Mouse (Mus musculus): Measurements from ENCODE around the gene Epn1. TPM values are rescaled to one million over a fixed set of nuclear protein-coding genes. Genes with fewer than 3 reads are reported as not detected.

Epn1 gene
- polyA plus RNA-seq, 1 experiment from 2014 or later = 55.3 TPM

DNA sequence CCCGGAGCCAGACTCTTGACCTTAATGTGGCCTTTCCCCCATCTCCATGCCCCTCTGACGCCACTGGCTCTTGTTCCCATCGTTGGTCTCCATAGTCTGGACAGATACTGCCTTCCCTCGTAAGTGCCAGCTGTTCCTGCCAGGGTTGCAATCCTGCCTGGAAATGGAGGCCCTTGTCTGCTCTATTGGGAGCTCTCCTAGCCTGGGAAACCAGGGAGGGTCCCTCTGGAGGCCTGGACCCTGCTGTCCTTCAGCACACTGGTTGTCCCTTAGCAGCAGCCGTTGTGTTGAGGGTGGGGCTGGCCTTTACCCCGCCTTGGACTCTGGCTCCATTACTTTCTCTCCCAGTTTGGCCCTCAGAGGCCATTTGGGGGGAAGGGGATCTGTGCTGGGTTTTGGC is 12.3 kb downstream of the Epn1 start:
- H3K4me2 ChIP-seq (replicated peaks; ENCODE audit: low read depth, low read length) = no peak overlapping the region
- no peaks in the 10 kb centered on the region for H3K9me3 ChIP-seq (ENCODE audit: control insufficient read depth, low read length)
- WGBS = 82% methylated on average over 6 of the region's 6 CpGs
- no peak overlapping the region for H3K4me3 ChIP-seq (ENCODE audit: low read depth, low read length)
- H3K27ac ChIP-seq (ENCODE audit: low read depth, low read length) = no peak overlapping the region
- H3K27me3 ChIP-seq (ENCODE audit: control insufficient read depth, insufficient read depth, low read length) = no peaks in the 10 kb centered on the region
- DNase-seq (ENCODE audit: low spot score) = no peak
- no peak for ATAC-seq (ENCODE audit: low FRiP score)
- H3K9ac ChIP-seq (ENCODE audit: low read depth, low read length) = no peak overlapping the region
- peaks cover 16% of the 10 kb centered on the region; the same call in 1 of the 2 replicates for H3K36me3 ChIP-seq (ENCODE audit: control insufficient read depth, insufficient read depth, low read length)
- H3K4me1 ChIP-seq (replicated peaks; ENCODE audit: control insufficient read depth, insufficient read depth, low read length) = no peaks in the 10 kb centered on the region

DNA sequence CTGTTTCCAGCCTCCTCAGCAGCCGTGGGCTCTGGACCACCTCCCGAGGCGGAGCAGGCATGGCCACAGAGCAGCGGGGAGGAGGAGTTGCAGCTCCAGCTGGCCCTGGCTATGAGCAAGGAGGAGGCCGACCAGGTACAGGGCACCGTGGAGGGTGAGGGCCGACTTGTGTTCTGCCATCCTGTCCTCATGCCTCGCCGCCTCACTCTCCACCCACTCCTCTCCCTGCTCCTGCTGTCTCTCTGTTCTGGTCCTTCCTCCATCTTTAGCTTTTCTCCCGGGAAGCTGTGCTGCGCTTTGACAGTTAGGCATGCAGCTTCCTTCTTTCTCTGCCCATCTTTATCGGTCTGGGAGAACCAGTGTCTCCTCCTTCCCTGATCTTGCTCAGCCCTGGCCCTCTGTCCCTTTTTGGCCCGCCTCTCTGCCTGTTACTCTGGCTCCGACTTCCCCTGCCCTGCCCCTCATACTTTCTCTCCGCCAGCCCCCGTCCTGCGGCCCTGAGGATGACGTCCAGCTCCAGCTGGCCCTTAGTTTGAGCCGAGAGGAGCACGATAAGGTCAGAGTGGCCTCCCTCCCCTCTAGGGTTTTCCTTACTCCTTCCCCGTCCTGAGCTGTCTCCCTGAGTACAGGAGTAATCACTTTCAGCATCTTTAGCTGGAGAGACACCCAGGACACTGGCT is 12.9 kb downstream of the Epn1 start:
- Histone ChIP-seq H3K36me3 (ENCODE audit: control insufficient read depth, insufficient read depth, low read length) (peaks cover 22% of the 10 kb centered on the region), H3K4me2 (replicated peaks; ENCODE audit: low read depth, low read length) (no peak overlapping the region)

DNA sequence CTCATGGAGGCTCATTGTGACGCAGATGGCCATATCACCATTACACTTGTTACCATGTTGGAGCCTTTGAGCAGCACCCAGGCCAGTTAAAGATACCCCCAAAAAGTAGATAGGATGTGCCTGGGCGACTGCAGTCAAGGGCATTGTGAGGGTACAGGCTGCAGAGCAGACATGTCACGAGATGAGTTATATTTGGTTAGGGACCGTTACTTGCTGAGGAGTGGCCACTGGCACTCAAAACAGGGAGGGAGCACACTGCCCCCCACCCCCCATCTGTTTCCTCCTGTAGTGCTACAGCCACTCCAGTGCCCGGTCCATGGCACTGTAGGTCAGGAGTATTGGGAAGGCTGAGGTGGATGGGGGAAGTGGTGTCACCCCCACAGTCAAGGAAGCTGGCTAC is 18.7 kb downstream of the Epn1 start:
- H3K27me3 ChIP-seq (ENCODE audit: control insufficient read depth, insufficient read depth, low read length) = no peaks in the 10 kb centered on the region
- no peak for ATAC-seq (ENCODE audit: low FRiP score)
- WGBS = 93% methylated on average over 5 of the region's 5 CpGs
- H3K9ac ChIP-seq (ENCODE audit: low read depth, low read length) = no peak overlapping the region
- H3K27ac ChIP-seq (ENCODE audit: low read depth, low read length) = no peak overlapping the region
- no peak overlapping the region for H3K4me2 ChIP-seq (replicated peaks; ENCODE audit: low read depth, low read length)
- no peak for DNase-seq (ENCODE audit: low spot score)
- no peak overlapping the region for H3K4me3 ChIP-seq (ENCODE audit: low read depth, low read length)
- no peaks in the 10 kb centered on the region for H3K9me3 ChIP-seq (ENCODE audit: control insufficient read depth, low read length)
- H3K4me1 ChIP-seq (replicated peaks; ENCODE audit: control insufficient read depth, insufficient read depth, low read length) = no peaks in the 10 kb centered on the region
- peaks cover 22% of the 10 kb centered on the region for H3K36me3 ChIP-seq (ENCODE audit: control insufficient read depth, insufficient read depth, low read length)

More for the DNA sequence above, 12.9 kb downstream of the Epn1 start:
- DNase-seq (ENCODE audit: low spot score) (no peak), ATAC-seq (ENCODE audit: low FRiP score) (no peak)
- H3K9me3 ChIP-seq (ENCODE audit: control insufficient read depth, low read length) = no peaks in the 10 kb centered on the region
- 87% methylated on average over 20 of the region's 21 CpGs for WGBS
- no peak overlapping the region for H3K9ac ChIP-seq (ENCODE audit: low read depth, low read length)
- H3K4me3 ChIP-seq (ENCODE audit: low read depth, low read length) = no peak overlapping the region
- H3K27ac ChIP-seq (ENCODE audit: low read depth, low read length) = no peak overlapping the region
- H3K4me1 ChIP-seq (replicated peaks; ENCODE audit: control insufficient read depth, insufficient read depth, low read length) = no peaks in the 10 kb centered on the region
- no peaks in the 10 kb centered on the region for H3K27me3 ChIP-seq (ENCODE audit: control insufficient read depth, insufficient read depth, low read length)

DNA sequence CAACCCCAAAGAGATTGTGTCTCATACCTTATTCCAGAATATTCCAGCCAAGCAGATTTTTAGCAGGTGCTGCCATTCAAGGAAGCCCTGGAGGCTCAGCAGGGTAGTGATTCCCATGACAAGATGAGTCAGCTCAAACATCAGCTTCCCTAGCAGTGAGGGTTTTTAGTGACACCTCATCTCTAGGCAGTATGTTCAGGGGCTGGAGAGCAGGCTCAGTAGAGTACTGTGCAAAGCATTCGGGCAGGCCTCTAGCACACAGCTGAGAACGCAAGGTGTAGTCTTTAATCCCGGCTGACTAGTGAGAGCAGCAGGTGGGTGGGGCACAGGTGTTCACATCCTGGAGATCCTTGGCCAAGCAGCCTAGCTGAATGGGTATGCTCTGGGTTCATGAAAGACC is 19.8 kb downstream of the Epn1 start:
- H3K4me2 ChIP-seq (replicated peaks; ENCODE audit: low read depth, low read length) = no peak overlapping the region
- no peak overlapping the region for H3K9ac ChIP-seq (ENCODE audit: low read depth, low read length)
- DNase-seq (ENCODE audit: low spot score) = no peak
- no peak overlapping the region for H3K4me3 ChIP-seq (ENCODE audit: low read depth, low read length)
- no peak for ATAC-seq (ENCODE audit: low FRiP score)
- H3K9me3 ChIP-seq (ENCODE audit: control insufficient read depth, low read length) = no peaks in the 10 kb centered on the region
- no peak overlapping the region for H3K27ac ChIP-seq (ENCODE audit: low read depth, low read length)
- peaks cover 22% of the 10 kb centered on the region for H3K36me3 ChIP-seq (ENCODE audit: control insufficient read depth, insufficient read depth, low read length)
- WGBS = 89% methylated on average over 3 of the region's 3 CpGs
- H3K27me3 ChIP-seq (ENCODE audit: control insufficient read depth, insufficient read depth, low read length) = no peaks in the 10 kb centered on the region
- H3K4me1 ChIP-seq (replicated peaks; ENCODE audit: control insufficient read depth, insufficient read depth, low read length) = no peaks in the 10 kb centered on the region

DNA sequence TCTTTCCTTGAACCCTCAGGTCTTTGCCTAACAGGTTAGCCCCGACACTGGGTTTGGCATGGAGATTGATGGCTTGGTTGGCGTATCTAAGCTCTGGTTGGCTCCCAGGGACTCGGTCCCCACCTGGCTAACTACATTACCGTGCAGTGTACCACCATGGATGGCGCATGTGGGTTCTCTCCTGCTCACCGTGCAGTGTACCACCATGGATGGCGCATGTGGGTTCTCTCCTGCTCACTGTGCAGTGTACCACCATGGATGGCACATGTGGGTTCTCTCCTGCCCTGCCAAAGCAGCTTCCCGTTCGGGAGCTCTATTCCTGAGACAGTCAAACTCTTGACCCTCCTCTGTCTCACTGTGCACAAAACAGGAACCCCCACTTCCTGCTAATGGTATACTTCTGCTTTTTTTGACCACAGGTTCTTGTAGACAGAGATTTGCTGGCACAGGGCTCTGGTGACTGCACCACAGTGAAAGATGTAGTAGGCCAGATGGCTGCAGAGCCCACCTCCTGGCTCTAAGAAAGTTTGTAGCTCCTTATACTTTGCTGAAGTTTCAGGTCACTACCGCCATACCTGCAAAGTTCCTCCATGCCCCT is 21.1 kb downstream of the Epn1 start:
- Histone ChIP-seq H3K9me3 (ENCODE audit: control insufficient read depth, low read length) (no peaks in the 10 kb centered on the region), H3K27me3 (ENCODE audit: control insufficient read depth, insufficient read depth, low read length) (no peaks in the 10 kb centered on the region), H3K4me1 (replicated peaks; ENCODE audit: control insufficient read depth, insufficient read depth, low read length) (no peaks in the 10 kb centered on the region), H3K27ac (ENCODE audit: low read depth, low read length) (no peak overlapping the region), H3K9ac (ENCODE audit: low read depth, low read length) (no peak overlapping the region), H3K4me2 (replicated peaks; ENCODE audit: low read depth, low read length) (no peak overlapping the region), H3K36me3 (ENCODE audit: control insufficient read depth, insufficient read depth, low read length) (peaks cover 11% of the 10 kb centered on the region; the same call in 1 of the 2 replicates), H3K4me3 (ENCODE audit: low read depth, low read length) (no peak overlapping the region)
- WGBS = 90% methylated on average over 10 of the region's 10 CpGs
- DNase-seq (ENCODE audit: low spot score) = no peak
- no peak for ATAC-seq (ENCODE audit: low FRiP score)

DNA sequence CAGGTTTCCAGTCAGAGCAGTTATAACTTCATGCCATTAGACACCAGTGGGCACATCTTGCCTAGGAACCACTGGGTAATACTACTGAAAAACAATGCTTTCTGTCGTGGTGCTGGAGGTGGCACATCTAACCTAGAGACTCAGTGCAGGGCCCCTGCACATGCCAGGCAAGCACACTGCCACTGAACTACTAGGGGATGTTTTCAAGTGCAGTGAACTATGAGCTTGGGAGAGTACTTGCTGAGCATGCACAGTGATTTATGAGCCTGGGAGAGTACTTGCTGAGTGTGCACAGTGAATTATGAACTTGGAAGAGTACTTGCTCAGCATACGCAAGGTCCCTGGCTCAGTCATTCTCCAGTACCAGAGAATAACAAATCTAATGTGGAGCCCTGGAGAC is 22.5 kb downstream of the Epn1 start:
- H3K27ac ChIP-seq (ENCODE audit: low read depth, low read length) = no peak overlapping the region
- peaks cover 5% of the 10 kb centered on the region; the same call in 1 of the 2 replicates for H3K36me3 ChIP-seq (ENCODE audit: control insufficient read depth, insufficient read depth, low read length)
- H3K27me3 ChIP-seq (ENCODE audit: control insufficient read depth, insufficient read depth, low read length) = no peaks in the 10 kb centered on the region
- no peak overlapping the region for H3K4me2 ChIP-seq (replicated peaks; ENCODE audit: low read depth, low read length)
- no peaks in the 10 kb centered on the region for H3K4me1 ChIP-seq (replicated peaks; ENCODE audit: control insufficient read depth, insufficient read depth, low read length)
- H3K9ac ChIP-seq (ENCODE audit: low read depth, low read length) = no peak overlapping the region
- no peaks in the 10 kb centered on the region for H3K9me3 ChIP-seq (ENCODE audit: control insufficient read depth, low read length)
- 90% methylated on average over 2 of the region's 2 CpGs for WGBS
- DNase-seq (ENCODE audit: low spot score) = no peak
- ATAC-seq (ENCODE audit: low FRiP score) = no peak
- H3K4me3 ChIP-seq (ENCODE audit: low read depth, low read length) = no peak overlapping the region

DNA sequence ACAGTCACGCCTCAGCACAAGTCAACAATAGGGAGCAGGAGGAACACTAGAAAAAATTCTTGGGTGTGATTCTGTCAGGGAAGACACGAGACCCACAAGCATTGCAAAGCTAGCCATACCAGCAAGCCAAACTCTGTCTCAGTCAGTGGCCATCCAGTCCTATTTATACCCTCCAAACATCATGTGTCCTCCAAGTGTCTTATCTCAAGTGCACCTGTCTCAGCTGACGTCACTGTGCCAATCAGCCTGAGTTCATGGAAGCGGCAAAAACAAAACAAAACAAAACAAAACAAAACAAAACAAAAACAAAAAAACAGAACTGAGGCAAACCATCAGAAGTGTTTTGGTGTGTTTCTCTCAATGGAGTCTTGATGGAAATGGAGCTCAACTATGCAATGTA is 28.2 kb downstream of the Epn1 start:
- H3K4me1 ChIP-seq (replicated peaks; ENCODE audit: control insufficient read depth, insufficient read depth, low read length) = no peaks in the 10 kb centered on the region

DNA sequence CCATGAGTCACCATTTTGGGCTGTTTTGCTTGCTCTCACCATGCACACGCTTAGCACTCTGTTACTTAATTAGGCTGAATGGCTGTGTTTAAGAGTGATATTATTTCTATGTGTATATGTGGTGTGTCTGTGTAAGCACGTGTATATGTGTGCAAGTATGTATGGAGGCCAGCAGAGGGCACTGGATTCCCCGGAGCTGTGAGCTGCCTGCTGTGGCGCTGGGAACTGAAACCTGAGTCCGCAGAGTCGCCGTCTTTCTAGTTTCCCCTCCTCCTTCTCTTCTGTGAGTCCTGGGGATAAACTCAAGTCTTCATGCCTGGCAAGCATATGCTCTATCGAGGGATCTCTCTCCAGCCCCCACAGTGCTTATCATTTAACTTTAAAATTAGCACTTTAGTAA is 29.3 kb downstream of the Epn1 start:
- no peaks in the 10 kb centered on the region for H3K9me3 ChIP-seq (ENCODE audit: control insufficient read depth, low read length)
- H3K4me3 ChIP-seq (ENCODE audit: low read depth, low read length) = no peak overlapping the region
- DNase-seq (ENCODE audit: low spot score) (no peak), ATAC-seq (ENCODE audit: low FRiP score) (no peak)
- H3K4me2 ChIP-seq (replicated peaks; ENCODE audit: low read depth, low read length) = no peak overlapping the region
- no peaks in the 10 kb centered on the region for H3K4me1 ChIP-seq (replicated peaks; ENCODE audit: control insufficient read depth, insufficient read depth, low read length)
- H3K27ac ChIP-seq (ENCODE audit: low read depth, low read length) = no peak overlapping the region
- H3K27me3 ChIP-seq (ENCODE audit: control insufficient read depth, insufficient read depth, low read length) = no peaks in the 10 kb centered on the region
- WGBS = 86% methylated on average over 8 of the region's 8 CpGs
- H3K9ac ChIP-seq (ENCODE audit: low read depth, low read length) = no peak overlapping the region
- H3K36me3 ChIP-seq (ENCODE audit: control insufficient read depth, insufficient read depth, low read length) = no peaks in the 10 kb centered on the region

More for the DNA sequence above, 28.2 kb downstream of the Epn1 start:
- DNase-seq (ENCODE audit: low spot score) = no peak
- no peaks in the 10 kb centered on the region for H3K9me3 ChIP-seq (ENCODE audit: control insufficient read depth, low read length)
- WGBS = 81% methylated on average over 4 of the region's 4 CpGs
- H3K27ac ChIP-seq (ENCODE audit: low read depth, low read length) = no peak overlapping the region
- no peaks in the 10 kb centered on the region for H3K27me3 ChIP-seq (ENCODE audit: control insufficient read depth, insufficient read depth, low read length)
- no peak overlapping the region for H3K9ac ChIP-seq (ENCODE audit: low read depth, low read length)
- no peak for ATAC-seq (ENCODE audit: low FRiP score)
- no peak overlapping the region for H3K4me2 ChIP-seq (replicated peaks; ENCODE audit: low read depth, low read length)
- H3K4me3 ChIP-seq (ENCODE audit: low read depth, low read length) = no peak overlapping the region
- H3K36me3 ChIP-seq (ENCODE audit: control insufficient read depth, insufficient read depth, low read length) = no peaks in the 10 kb centered on the region

DNA sequence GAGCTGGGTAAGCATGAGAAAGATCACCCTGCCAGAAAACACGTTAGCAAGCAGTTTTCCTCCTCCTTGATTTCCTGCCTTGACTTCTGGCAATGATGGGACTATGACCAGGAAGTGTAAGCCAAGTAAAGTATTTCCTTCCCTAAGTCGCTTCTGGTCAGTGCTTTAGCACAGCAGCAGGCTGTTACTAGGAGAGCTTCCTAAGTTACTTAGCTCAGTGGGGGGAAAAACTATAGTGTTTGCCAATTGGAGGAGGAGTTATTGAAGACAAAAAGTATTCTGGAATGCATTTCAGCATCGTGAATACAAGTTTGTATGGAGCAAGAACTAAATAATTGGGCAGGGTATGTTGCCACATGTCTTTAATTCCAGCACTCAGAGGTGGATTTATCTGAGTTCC is 32.7 kb downstream of the Epn1 start:
- Histone ChIP-seq H3K9me3 (ENCODE audit: control insufficient read depth, low read length) (no peaks in the 10 kb centered on the region), H3K27ac (ENCODE audit: low read depth, low read length) (no peak overlapping the region), H3K27me3 (ENCODE audit: control insufficient read depth, insufficient read depth, low read length) (no peaks in the 10 kb centered on the region), H3K4me2 (replicated peaks; ENCODE audit: low read depth, low read length) (no peak overlapping the region), H3K9ac (ENCODE audit: low read depth, low read length) (no peak overlapping the region), H3K4me1 (replicated peaks; ENCODE audit: control insufficient read depth, insufficient read depth, low read length) (no peaks in the 10 kb centered on the region), H3K36me3 (ENCODE audit: control insufficient read depth, insufficient read depth, low read length) (no peaks in the 10 kb centered on the region), H3K4me3 (ENCODE audit: low read depth, low read length) (no peak overlapping the region)
- no peak for DNase-seq (ENCODE audit: low spot score)
- WGBS = 51% methylated on average over 3 of the region's 3 CpGs
- no peak for ATAC-seq (ENCODE audit: low FRiP score)
